Mouse (Mus musculus) MEL (cell line): Measurements from ENCODE around the gene Kcnab3. TPM values are rescaled to one million over a fixed set of nuclear protein-coding genes. Genes with fewer than 3 reads are reported as not detected.
A peak's percentile ranks its signal among the peaks of the same experiment; 100 is the strongest.

Source experiments
- DNase-seq: peaks from one replicate; pipeline ENCODE4 v3.0.0; 2011; ENCODE audit warnings: low read depth, low spot score
- H3K27ac ChIP-seq: 2 replicates; pipeline ENCODE4 v1.5.1; 2012; ENCODE audit warnings: low read depth, mild to moderate bottlenecking, control low read depth, low read length, moderate library complexity; ENCODE audit not compliant: control insufficient read depth
- H3K27me3 ChIP-seq, 2 experiments: fragments of 150-350 bp in 1 of 2; sonication (generic) in 1 of 2; 2 replicates each; pipeline ENCODE4 v1.6.1; 2012; ENCODE audit warnings: low read length in 2 of 2, mild to moderate bottlenecking in 2 of 2, improper control_type of control experiment in 1 of 2, moderate library complexity in 1 of 2; ENCODE audit not compliant: insufficient read depth in 2 of 2, control insufficient read depth in 1 of 2
- H3K36me3 ChIP-seq, 2 experiments: 2 replicates each; pipeline ENCODE4 v1.6.1; 2012 to 2014; ENCODE audit warnings: low read length in 2 of 2, improper control_type of control experiment in 1 of 2, inconsistent platforms in 1 of 2, mild to moderate bottlenecking in 1 of 2; ENCODE audit not compliant: insufficient read depth in 2 of 2, control insufficient read depth in 1 of 2
- H3K4me1 ChIP-seq, 2 experiments: fragments of 150-350 bp in 1 of 2; sonication (generic) in 1 of 2; 2 replicates each; pipeline ENCODE4 v1.6.1; 2012; ENCODE audit warnings: low read length in 2 of 2, improper control_type of control experiment in 1 of 2, mild to moderate bottlenecking in 1 of 2; ENCODE audit not compliant: insufficient read depth in 2 of 2, control insufficient read depth in 1 of 2
- H3K4me3 ChIP-seq, 2 experiments: fragments of 150-350 bp in 1 of 2; sonication (generic) in 1 of 2; 2 replicates each; pipeline ENCODE4 v1.5.1; 2012; ENCODE audit warnings: low read depth in 2 of 2, low read length in 2 of 2, mild to moderate bottlenecking in 2 of 2, moderate library complexity in 2 of 2, control low read depth in 1 of 2, improper control_type of control experiment in 1 of 2; ENCODE audit not compliant: control insufficient read depth in 1 of 2, insufficient read depth in 1 of 2
- H3K79me2 ChIP-seq: 2 replicates; pipeline ENCODE4 v1.6.1; 2012; ENCODE audit warnings: mild to moderate bottlenecking, low read length, moderate library complexity; ENCODE audit not compliant: control insufficient read depth, poor library complexity, insufficient read depth
- H3K9ac ChIP-seq: 2 replicates; pipeline ENCODE4 v1.6.1; 2012; ENCODE audit warnings: low read depth, mild to moderate bottlenecking, control low read depth, low read length, moderate library complexity; ENCODE audit not compliant: control insufficient read depth, poor library complexity, severe bottlenecking
- H3K9me3 ChIP-seq: fragments of 150-350 bp; sonication (generic); replicated peaks from 2 replicates; pipeline ENCODE4 v1.6.1; 2012; ENCODE audit warnings: mild to moderate bottlenecking, low read length, improper control_type of control experiment, moderate library complexity; ENCODE audit not compliant: insufficient read depth
- CHD1 ChIP-seq: IDR thresholded peaks from 2 replicates; pipeline ENCODE4 v1.6.1; 2012; ENCODE audit warnings: low read depth, mild to moderate bottlenecking, inconsistent platforms, low read length, improper control_type of control experiment
- EP300 ChIP-seq, 2 experiments: IDR thresholded peaks; 2 replicates each; pipeline ENCODE4 v1.6.1; 2011; ENCODE audit warnings: improper control_type of control experiment in 2 of 2, low read length in 2 of 2, low read depth in 1 of 2, mild to moderate bottlenecking in 1 of 2
- ETS1 ChIP-seq: IDR thresholded peaks from 2 replicates; pipeline ENCODE4 v1.6.1; 2012; ENCODE audit warnings: low read depth, mild to moderate bottlenecking, inconsistent platforms, low read length, improper control_type of control experiment, moderate library complexity
- GABPA ChIP-seq: IDR thresholded peaks from 2 replicates; pipeline ENCODE4 v1.6.1; 2012; ENCODE audit warnings: low read depth, mild to moderate bottlenecking, inconsistent platforms, low read length, improper control_type of control experiment, moderate library complexity
- JUND ChIP-seq: IDR thresholded peaks from 2 replicates; pipeline ENCODE4 v1.6.1; 2011; ENCODE audit warnings: low read depth, mild to moderate bottlenecking, improper control_type of control experiment, low read length
- MAFK ChIP-seq: IDR thresholded peaks from 2 replicates; pipeline ENCODE4 v1.6.1; 2011; ENCODE audit warnings: low read depth, mild to moderate bottlenecking, low read length, improper control_type of control experiment, borderline replicate concordance
- MAX ChIP-seq: IDR thresholded peaks from 2 replicates; pipeline ENCODE4 v1.6.1; 2011; ENCODE audit warnings: low read length, improper control_type of control experiment
- MEF2A ChIP-seq: IDR thresholded peaks from 2 replicates; pipeline ENCODE4 v1.6.1; 2014; ENCODE audit warnings: low read depth, mild to moderate bottlenecking, inconsistent platforms, low read length, improper control_type of control experiment; ENCODE audit not compliant: poor library complexity, insufficient replicate concordance, severe bottlenecking; ENCODE audit errors: extremely low read depth
- MXI1 ChIP-seq: IDR thresholded peaks from 2 replicates; pipeline ENCODE4 v1.6.1; 2011; ENCODE audit warnings: mild to moderate bottlenecking, low read depth, low read length, improper control_type of control experiment
- MYC ChIP-seq: IDR thresholded peaks from 2 replicates; pipeline ENCODE4 v1.6.1; 2011; ENCODE audit warnings: low read depth, mild to moderate bottlenecking, low read length, improper control_type of control experiment, moderate library complexity
- NELFE ChIP-seq: IDR thresholded peaks from 2 replicates; pipeline ENCODE4 v1.6.1; 2011; ENCODE audit warnings: low read depth, low read length, improper control_type of control experiment
- POLR2AphosphoS2 ChIP-seq: IDR thresholded peaks from 2 replicates; pipeline ENCODE4 v1.6.1; 2011; ENCODE audit warnings: low read length, improper control_type of control experiment
- POLR2AphosphoS5 ChIP-seq: IDR thresholded peaks from 2 replicates; pipeline ENCODE4 v1.6.1; 2012; ENCODE audit warnings: low read depth, borderline replicate concordance, mild to moderate bottlenecking, inconsistent platforms, low read length, moderate library complexity, mixed read lengths
- RAD21 ChIP-seq: IDR thresholded peaks from 2 replicates; pipeline ENCODE4 v1.6.1; 2011; ENCODE audit warnings: mild to moderate bottlenecking, low read depth, low read length, improper control_type of control experiment
- RCOR1 ChIP-seq: IDR thresholded peaks from 2 replicates; pipeline ENCODE4 v1.6.1; 2012; ENCODE audit warnings: low read depth, mild to moderate bottlenecking, inconsistent platforms, low read length, improper control_type of control experiment
- SIN3A ChIP-seq: IDR thresholded peaks from 2 replicates; pipeline ENCODE4 v1.6.1; 2012; ENCODE audit warnings: low read length, improper control_type of control experiment, inconsistent platforms
- SMC3 ChIP-seq: IDR thresholded peaks from 2 replicates; pipeline ENCODE4 v1.6.1; 2011; ENCODE audit warnings: low read depth, low read length, improper control_type of control experiment
- TAL1 ChIP-seq: IDR thresholded peaks from 2 replicates; pipeline ENCODE4 v1.6.1; 2012; ENCODE audit warnings: mild to moderate bottlenecking, inconsistent platforms, low read length, moderate library complexity, mixed read lengths
- TBP ChIP-seq: IDR thresholded peaks from 2 replicates; pipeline ENCODE4 v1.8.0; 2011; ENCODE audit warnings: low read depth, low read length, improper control_type of control experiment
- TCF12 ChIP-seq: IDR thresholded peaks from 2 replicates; pipeline ENCODE4 v1.6.1; 2014; ENCODE audit warnings: low read depth, mild to moderate bottlenecking, inconsistent platforms, low read length, improper control_type of control experiment, moderate library complexity
- USF2 ChIP-seq, 2 experiments: IDR thresholded peaks; 2 replicates each; pipeline ENCODE4 v1.6.1; 2011 to 2012; ENCODE audit warnings: improper control_type of control experiment in 2 of 2, low read length in 2 of 2, borderline replicate concordance in 1 of 2, inconsistent platforms in 1 of 2, low read depth in 1 of 2, mild to moderate bottlenecking in 1 of 2; ENCODE audit not compliant: insufficient read depth in 1 of 2
- ZC3H11A ChIP-seq: IDR thresholded peaks from 2 replicates; pipeline ENCODE4 v1.6.1; 2012; ENCODE audit warnings: low read depth, mild to moderate bottlenecking, inconsistent platforms, low read length, improper control_type of control experiment
- ZKSCAN1 ChIP-seq: IDR thresholded peaks from 2 replicates; pipeline ENCODE4 v1.6.1; 2012; ENCODE audit warnings: low read depth, mild to moderate bottlenecking, inconsistent platforms, low read length, improper control_type of control experiment, moderate library complexity
- ZMIZ1 ChIP-seq: IDR thresholded peaks from 2 replicates; pipeline ENCODE4 v1.6.1; 2012; ENCODE audit warnings: low read depth, mild to moderate bottlenecking, inconsistent platforms, low read length, improper control_type of control experiment, moderate library complexity
- polyA plus RNA-seq, 2 experiments: library from polyadenylated mRNA; stranded (reverse) in 1 of 2; unstranded in 1 of 2; fragments of >175 nt in 1 of 2; fragments of >200 nt in 1 of 2; gene quantifications; 2 replicates each; pipeline versions ENCODE4 v1.2.1 to v1.2.4; 2012; ENCODE audit warnings: low replicate concordance in 2 of 2, low read depth in 1 of 2; ENCODE audit not compliant: insufficient read length in 2 of 2, insufficient read depth in 1 of 2, missing spikeins in 1 of 2
- total RNA-seq: library from RNA; depleted of rRNA; stranded (reverse); fragments of 300-350 nt; gene quantifications from 2 replicates; pipeline ENCODE4 v1.2.3, GENCODE M21; 2012

Gene Kcnab3
- total and polyA plus RNA-seq, 3 experiments: 3.8 to 6.2 TPM; not detected in 1

- Histone ChIP-seq H3K27ac (no peak overlapping the region), H3K9me3 (no peaks in the 10 kb centered on the region)
Observed at GRCm38 (mm10) chr11:69331929-69332405, 5.9 kb downstream of the Kcnab3 start.

GRCm38 (mm10) chr11:69332713-69333253 lies 6.7 kb downstream of the Kcnab3 start:
- H3K4me1 ChIP-seq: peaks cover 0 to 4% of the 10 kb centered on the region in 2 experiments; a peak in 3 of 4 replicates
- H3K9ac ChIP-seq: no peak overlapping the region
- TF ChIP-seq RCOR1 (no peak), ETS1 (no peak), ZMIZ1 (no peak), ZC3H11A (no peak), RAD21 (no peak), MAFK (no peak), POLR2AphosphoS2 (no peak), SMC3 (no peak), CHD1 (no peak), TCF12 (no peak)
- TF ChIP-seq, all 39 proteins: peak for 0
- Histone ChIP-seq H3K27ac (no peak overlapping the region), H3K36me3 (peaks cover 0 to 2% of the 10 kb centered on the region in 2 experiments; a peak in 2 of 4 replicates), H3K27me3 (no peaks in the 10 kb centered on the region), H3K9me3 (no peaks in the 10 kb centered on the region), H3K4me3 (no peak overlapping the region), H3K79me2 (no peaks in the 10 kb centered on the region)
- DNase-seq: peak; percentile 32

More at GRCm38 (mm10) chr11:69331929-69332405, 5.9 kb downstream of the Kcnab3 start:
- Histone ChIP-seq H3K4me1 (peaks cover 3 to 12% of the 10 kb centered on the region in 2 experiments; a peak in 3 of 4 replicates), H3K9ac (no peak overlapping the region), H3K27me3 (no peaks in the 10 kb centered on the region), H3K4me3 (no peak overlapping the region), H3K79me2 (no peaks in the 10 kb centered on the region), H3K36me3 (peaks cover 0 to 10% of the 10 kb centered on the region in 2 experiments; a peak in 2 of 4 replicates)
- TF ChIP-seq SIN3A (no peak), NELFE (no peak), EP300 (IDR thresholded peaks at IDR 0.05; ENCODE audit: low read depth in 1 of 2, low read length in 2 of 2) (no peak), MYC (no peak), RCOR1 (no peak), ZMIZ1 (no peak), MAFK (no peak), USF2 (IDR thresholded peaks at IDR 0.05; ENCODE audit: borderline replicate concordance in 1 of 2, insufficient read depth in 1 of 2, low read depth in 1 of 2, low read length in 2 of 2) (no peak), GABPA (no peak), JUND (no peak), TAL1 (no peak), POLR2AphosphoS2 (no peak), MXI1 (no peak), RAD21 (no peak), ZKSCAN1 (no peak), MEF2A (no peak), SMC3 (no peak), POLR2AphosphoS5 (no peak), TBP (no peak), MAX (no peak)
- DNase-seq: no peak
